Comparison of ENCODE assay signal across 10 mouse cellular contexts in genomic region chr12:52774382-52774781, GRCm38 (mm10).
DNase-seq lines count a peak whose midpoint lies in the region; ATAC-seq lines count a peak whose summit lies in the region.
"Had no signal": no experiment of that assay in that cellular context is flagged by ENCODE, and none has a peak within 500 bp of the region (broad histone marks: within the 10 kb centered on the region; RNA-seq: fewer than 3 reads in every experiment).

No protein-coding gene starts in this region.

- peaks cover 35% of the 10 kb centered on the region for H3K4me1 ChIP-seq in forebrain, embryonic 16.5 days (replicated peaks; ENCODE audit: control insufficient read depth, insufficient read depth, low read length)
- peaks cover 7% of the 10 kb centered on the region for H3K4me1 ChIP-seq in intestine, embryonic 16.5 days (ENCODE audit: control insufficient read depth, insufficient read depth, low read length)

- peak overlapping the region; percentile 70 for H3K27ac ChIP-seq in forebrain, embryonic 16.5 days (ENCODE audit: low read length)
- peak overlapping the region; percentile 52 for H3K27ac ChIP-seq in intestine, embryonic 16.5 days (ENCODE audit: low read length)
- H3K27ac ChIP-seq: heart, adult 2 months had no signal

- no peak overlapping the region for H3K4me3 ChIP-seq in forebrain, embryonic 16.5 days (replicated peaks; ENCODE audit: low read length)
- no peak overlapping the region for H3K4me3 ChIP-seq in intestine, embryonic 16.5 days (ENCODE audit: low read length)
- H3K4me3 ChIP-seq: heart, adult 2 months had no signal

- DNase-seq in layer of hippocampus, postnatal 10 days (ENCODE audit: low spot score in 2 of 2), result peak; percentile 28 to 40
- DNase-seq in layer of hippocampus, postnatal 25 days (ENCODE audit: extremely low spot score in 1 of 2, low spot score in 1 of 2), result no peak
- DNase-seq in retina, embryonic 14.5 days (ENCODE audit: low spot score), result peak; percentile 31
- DNase-seq in kidney, adult 11 months, result no peak
- DNase-seq in thymus, postnatal 14 days, result no peak
- DNase-seq: heart, adult 2 months; lung, postnatal 36 days had no signal

- no peaks in the 10 kb centered on the region for H3K36me3 ChIP-seq in forebrain, embryonic 16.5 days (ENCODE audit: control insufficient read depth, insufficient read depth)
- no peaks in the 10 kb centered on the region for H3K36me3 ChIP-seq in intestine, embryonic 16.5 days (ENCODE audit: control insufficient read depth, insufficient read depth, low read length)

- peak overlapping the region; percentile 21; the same call in 1 of the 2 replicates for H3K4me2 ChIP-seq in forebrain, embryonic 16.5 days (ENCODE audit: low read length)
- no peak overlapping the region for H3K4me2 ChIP-seq in intestine, embryonic 16.5 days (ENCODE audit: low read depth, low read length)

- H3K9me3 ChIP-seq in forebrain, embryonic 16.5 days (ENCODE audit: control insufficient read depth, low read length), result no peaks in the 10 kb centered on the region
- no peaks in the 10 kb centered on the region for H3K9me3 ChIP-seq in intestine, embryonic 16.5 days (ENCODE audit: control insufficient read depth, low read length)

- 3% methylated on average over 6 of the region's 6 CpGs for WGBS in forebrain, embryonic 16.5 days
- 37% methylated on average over 6 of the region's 6 CpGs for WGBS in intestine, embryonic 16.5 days

- no peak overlapping the region for H3K9ac ChIP-seq in forebrain, embryonic 16.5 days (replicated peaks; ENCODE audit: low read depth, low read length)
- H3K9ac ChIP-seq in intestine, embryonic 16.5 days (ENCODE audit: low read depth, low read length), result no peak overlapping the region

- peak; percentile 50; the same call in 1 of the 2 replicates for ATAC-seq in forebrain, embryonic 16.5 days
- no peak for ATAC-seq in intestine, embryonic 16.5 days
- ATAC-seq: Patski had no signal

- no peaks in the 10 kb centered on the region for H3K27me3 ChIP-seq in forebrain, embryonic 16.5 days (replicated peaks; ENCODE audit: control insufficient read depth, insufficient read depth, low read length)
- H3K27me3 ChIP-seq in intestine, embryonic 16.5 days (replicated peaks; ENCODE audit: control insufficient read depth, insufficient read depth, low read length), result no peaks in the 10 kb centered on the region
- H3K27me3 ChIP-seq: Patski had no signal

Comparison
In these comparisons a context has a peak if more than half of its experiments do, and no peak if none do; other contexts are left out.
1. DNase-seq: peak in layer of hippocampus, postnatal 10 days (2 of 2) and retina, embryonic 14.5 days (single experiment); none in layer of hippocampus, postnatal 25 days (0 of 2), kidney, adult 11 months (single experiment) and thymus, postnatal 14 days (single experiment).